8 mouse cellular contexts compared by ENCODE assay signal in the genomic region with DNA sequence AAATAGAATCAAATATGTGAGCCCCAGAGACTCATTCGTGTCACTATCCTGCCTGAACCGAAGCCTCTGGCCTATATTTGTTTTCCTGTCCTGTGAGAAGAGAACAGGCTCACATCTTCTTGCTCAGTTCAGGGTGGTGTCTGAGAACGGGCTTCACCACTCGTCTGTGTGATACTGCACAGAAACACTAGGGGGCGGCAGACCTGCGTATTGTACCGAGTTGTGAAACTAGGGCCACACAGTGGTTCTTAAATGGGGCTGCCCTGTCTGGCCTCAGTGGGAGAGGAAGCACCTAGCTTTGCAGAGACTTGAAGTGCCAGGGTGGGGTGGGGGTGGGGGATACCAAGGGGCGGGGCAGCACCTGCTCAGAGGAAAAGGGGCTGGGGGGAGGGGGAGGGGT. TPM values are rescaled to one million over a fixed set of nuclear protein-coding genes. Genes with fewer than 3 reads are reported as not detected.
A peak's percentile ranks its signal among the peaks of the same experiment; 100 is the strongest.
DNase-seq lines count a peak whose midpoint lies in the region; ATAC-seq and TF ChIP-seq lines count a peak whose summit lies in the region.

No protein-coding gene starts in this region.

- no peak for TF ChIP-seq POLR2A in MEL (IDR thresholded peaks at IDR 0.05; ENCODE audit: control insufficient read depth in 1 of 2, insufficient read depth in 1 of 2, low read depth in 1 of 2, low read length in 2 of 2, poor library complexity in 1 of 2)

- ATAC-seq in forebrain, embryonic 16.5 days = peak; percentile 54; the same call in 1 of the 2 replicates
- ATAC-seq in lung, embryonic 15.5 days (ENCODE audit: borderline replicate concordance, extremely low read depth, low FRiP score, low TSS enrichment) = peak; percentile 71

- H3K4me2 ChIP-seq in forebrain, embryonic 16.5 days (ENCODE audit: low read length) = no peak overlapping the region
- no peak overlapping the region for H3K4me2 ChIP-seq in lung, embryonic 15.5 days

- H3K36me3 ChIP-seq in MEL (ENCODE audit: control insufficient read depth in 1 of 2, insufficient read depth in 2 of 2, low read length in 2 of 2) = no peaks in the 10 kb centered on the region; a peak in 1 of 4 replicates
- H3K36me3 ChIP-seq in forebrain, embryonic 16.5 days (ENCODE audit: control insufficient read depth, insufficient read depth) = no peaks in the 10 kb centered on the region
- H3K36me3 ChIP-seq in hindbrain, embryonic 10.5 days = no peaks in the 10 kb centered on the region
- H3K36me3 ChIP-seq in lung, embryonic 15.5 days = no peaks in the 10 kb centered on the region

- no peaks in the 10 kb centered on the region for H3K4me1 ChIP-seq in MEL (ENCODE audit: control insufficient read depth in 1 of 2, insufficient read depth in 2 of 2, low read length in 2 of 2)
- H3K4me1 ChIP-seq in forebrain, embryonic 16.5 days (replicated peaks; ENCODE audit: control insufficient read depth, insufficient read depth, low read length) = no peaks in the 10 kb centered on the region
- peaks cover 8% of the 10 kb centered on the region for H3K4me1 ChIP-seq in hindbrain, embryonic 10.5 days (replicated peaks)
- H3K4me1 ChIP-seq in lung, embryonic 15.5 days = 0 out of 2 replicates have a peak, but pooled peaks cover 6% of the 10 kb centered on the region

- TF ChIP-seq RAD21 in MEL (IDR thresholded peaks at IDR 0.05; ENCODE audit: low read depth, low read length) = peak; percentile 86

- 8% methylated on average over 7 of the region's 8 CpGs for WGBS in forebrain, embryonic 16.5 days
- 9% methylated on average over 7 of the region's 8 CpGs for WGBS in hindbrain, embryonic 10.5 days
- WGBS in lung, embryonic 15.5 days = 5% methylated on average over 8 of the region's 8 CpGs

- H3K27ac ChIP-seq in MEL (ENCODE audit: control insufficient read depth, low read depth, low read length) = no peak overlapping the region
- H3K27ac ChIP-seq in forebrain, embryonic 16.5 days (ENCODE audit: low read length) = no peak overlapping the region
- no peak overlapping the region for H3K27ac ChIP-seq in hindbrain, embryonic 10.5 days
- H3K27ac ChIP-seq in lung, embryonic 15.5 days = no peak overlapping the region

- peak overlapping the region; percentile 19 to 45; a peak in 2 of 4 replicates for H3K4me3 ChIP-seq in MEL (ENCODE audit: control insufficient read depth in 1 of 2, insufficient read depth in 1 of 2, low read depth in 2 of 2, low read length in 2 of 2)
- no peak overlapping the region for H3K4me3 ChIP-seq in forebrain, embryonic 16.5 days (replicated peaks; ENCODE audit: low read length)
- no peak overlapping the region for H3K4me3 ChIP-seq in hindbrain, embryonic 10.5 days
- no peak overlapping the region for H3K4me3 ChIP-seq in lung, embryonic 15.5 days

- H3K27me3 ChIP-seq in MEL (ENCODE audit: control insufficient read depth in 1 of 2, insufficient read depth in 2 of 2, low read length in 2 of 2) = peaks cover 0 to 1% of the 10 kb centered on the region in 2 experiments; a peak in 1 of 4 replicates
- no peaks in the 10 kb centered on the region for H3K27me3 ChIP-seq in forebrain, embryonic 16.5 days (replicated peaks; ENCODE audit: control insufficient read depth, insufficient read depth, low read length)
- H3K27me3 ChIP-seq in hindbrain, embryonic 10.5 days (ENCODE audit: insufficient read depth, poor library complexity, severe bottlenecking) = no peaks in the 10 kb centered on the region
- no peaks in the 10 kb centered on the region for H3K27me3 ChIP-seq in lung, embryonic 15.5 days

- TF ChIP-seq EP300 in MEL (IDR thresholded peaks at IDR 0.05; ENCODE audit: low read depth in 1 of 2, low read length in 2 of 2) = no peak

- no peak overlapping the region for H3K9ac ChIP-seq in MEL (ENCODE audit: control insufficient read depth, low read depth, low read length, poor library complexity, severe bottlenecking)
- H3K9ac ChIP-seq in forebrain, embryonic 16.5 days (replicated peaks; ENCODE audit: low read depth, low read length) = no peak overlapping the region
- H3K9ac ChIP-seq in lung, embryonic 15.5 days = no peak overlapping the region

- peak; percentile 85 for DNase-seq in MEL (ENCODE audit: low read depth, low spot score)
- peak; percentile 42 for DNase-seq in cerebellum, adult 11 months
- peak; percentile 81 for DNase-seq in hindbrain, embryonic 10.5 days (ENCODE audit: low spot score)
- DNase-seq in layer of hippocampus, adult 8-10 months (ENCODE audit: low spot score in 2 of 2) = peak; percentile 51 to 83
- peak; percentile 85 for DNase-seq in retina, embryonic 14.5 days (ENCODE audit: low spot score)
- DNase-seq in thymus, postnatal 36 days = peak; percentile 68 to 74

- no peaks in the 10 kb centered on the region for H3K9me3 ChIP-seq in MEL (replicated peaks; ENCODE audit: insufficient read depth, low read length)
- no peaks in the 10 kb centered on the region for H3K9me3 ChIP-seq in forebrain, embryonic 16.5 days (ENCODE audit: control insufficient read depth, low read length)
- H3K9me3 ChIP-seq in hindbrain, embryonic 10.5 days = no peaks in the 10 kb centered on the region
- no peaks in the 10 kb centered on the region for H3K9me3 ChIP-seq in lung, embryonic 15.5 days

- TF ChIP-seq CTCF in MEL (IDR thresholded peaks at IDR 0.05 in 2 of 3, conservative IDR thresholded peaks at IDR 0.05 in 1 of 3; ENCODE audit: control insufficient read depth in 1 of 3, insufficient read depth in 1 of 3, low read depth in 2 of 3, low read length in 3 of 3, poor library complexity in 1 of 3, severe bottlenecking in 1 of 3) = peak; percentile 78 to 92 (median 83)

- H3K79me2 ChIP-seq in MEL (ENCODE audit: control insufficient read depth, insufficient read depth, low read length, poor library complexity) = no peaks in the 10 kb centered on the region

TF ChIP-seq in MEL, 35 proteins besides CTCF, POLR2A, EP300 and RAD21:
- no peak for TF ChIP-seq ZKSCAN1 (IDR thresholded peaks at IDR 0.05; ENCODE audit: low read depth, low read length)
- no peak for TF ChIP-seq RCOR1 (IDR thresholded peaks at IDR 0.05; ENCODE audit: low read depth, low read length)
- TF ChIP-seq USF2 (IDR thresholded peaks at IDR 0.05; ENCODE audit: borderline replicate concordance in 1 of 2, insufficient read depth in 1 of 2, low read depth in 1 of 2, low read length in 2 of 2) = no peak
- no peak for TF ChIP-seq ETS1 (IDR thresholded peaks at IDR 0.05; ENCODE audit: low read depth, low read length)
- no peak for TF ChIP-seq MYC (IDR thresholded peaks at IDR 0.05; ENCODE audit: low read depth, low read length)
- TF ChIP-seq CHD2 (IDR thresholded peaks at IDR 0.05; ENCODE audit: low read length) = no peak
- no peak for TF ChIP-seq MAFK (IDR thresholded peaks at IDR 0.05; ENCODE audit: borderline replicate concordance, low read depth, low read length)
- no peak for TF ChIP-seq MXI1 (IDR thresholded peaks at IDR 0.05; ENCODE audit: low read depth, low read length)
- no peak for TF ChIP-seq NRF1 (IDR thresholded peaks at IDR 0.05; ENCODE audit: insufficient read depth, low read depth, low read length, poor library complexity, severe bottlenecking)
- TF ChIP-seq HCFC1 (IDR thresholded peaks at IDR 0.05; ENCODE audit: low read depth, low read length) = no peak
- no peak for TF ChIP-seq MEF2A (IDR thresholded peaks at IDR 0.05; ENCODE audit: extremely low read depth, insufficient replicate concordance, low read depth, low read length, poor library complexity, severe bottlenecking)
- TF ChIP-seq TAL1 (IDR thresholded peaks at IDR 0.05; ENCODE audit: low read length) = no peak
- TF ChIP-seq KAT2A (conservative IDR thresholded peaks at IDR 0.05; ENCODE audit: low read depth, low read length) = no peak
- TF ChIP-seq ZNF384 (IDR thresholded peaks at IDR 0.05; ENCODE audit: low read depth, low read length) = no peak
- 0 out of 2 replicates have a peak, but pooled peaks have one; percentile 7 for TF ChIP-seq TCF12 (IDR thresholded peaks at IDR 0.05; ENCODE audit: low read depth, low read length)
- TF ChIP-seq ZMIZ1 (IDR thresholded peaks at IDR 0.05; ENCODE audit: low read depth, low read length) = no peak
- no peak for TF ChIP-seq NELFE (IDR thresholded peaks at IDR 0.05; ENCODE audit: low read depth, low read length)
- TF ChIP-seq BHLHE40 (IDR thresholded peaks at IDR 0.05; ENCODE audit: borderline replicate concordance, low read depth, low read length) = no peak
- 0 out of 2 replicates have a peak, but pooled peaks have one; percentile 26 for TF ChIP-seq MAZ (IDR thresholded peaks at IDR 0.05; ENCODE audit: low read depth, low read length)
- TF ChIP-seq MAX (IDR thresholded peaks at IDR 0.05; ENCODE audit: low read length) = no peak
- no peak for TF ChIP-seq UBTF (IDR thresholded peaks at IDR 0.05; ENCODE audit: borderline replicate concordance, insufficient read depth, low read depth, low read length)
- peak; percentile 89 for TF ChIP-seq ZC3H11A (IDR thresholded peaks at IDR 0.05; ENCODE audit: low read depth, low read length)
- TF ChIP-seq GATA1 (IDR thresholded peaks at IDR 0.05; ENCODE audit: low read depth, low read length) = no peak
- TF ChIP-seq TBP (IDR thresholded peaks at IDR 0.05; ENCODE audit: low read depth, low read length) = no peak
- TF ChIP-seq GABPA (IDR thresholded peaks at IDR 0.05; ENCODE audit: low read depth, low read length) = no peak
- TF ChIP-seq SMC3 (IDR thresholded peaks at IDR 0.05; ENCODE audit: low read depth, low read length) = peak; percentile 96
- no peak for TF ChIP-seq ELF1 (IDR thresholded peaks at IDR 0.05; ENCODE audit: low read depth, low read length)
- TF ChIP-seq E2F4 (IDR thresholded peaks at IDR 0.05; ENCODE audit: borderline replicate concordance, low read depth, low read length) = no peak
- no peak for TF ChIP-seq MYB (IDR thresholded peaks at IDR 0.05; ENCODE audit: low read depth, low read length)
- TF ChIP-seq USF1 (IDR thresholded peaks at IDR 0.05; ENCODE audit: low read depth, low read length) = no peak
- TF ChIP-seq CHD1 (IDR thresholded peaks at IDR 0.05; ENCODE audit: low read depth, low read length) = no peak

RNA-seq across cellular contexts. Expression of a gene that starts 42.5 kb away (rescaled TPM):
- total RNA-seq in MEL (2012; rRNA removed) = not detected in 2 replicates
- not detected for polyA plus RNA-seq in MEL (2012; ENCODE audit: insufficient read depth in 1 of 2, insufficient read length in 2 of 2, low read depth in 1 of 2, low replicate concordance in 2 of 2, missing spikeins in 1 of 2)
- 0.20 and 0.51 TPM in 2 replicates for polyA plus RNA-seq in forebrain, embryonic 16.5 days (2015; fragmentation: Nextera tagmentation; extraction: Ambion mirVana)
- polyA plus RNA-seq in hindbrain, embryonic 10.5 days (2016; fragmentation: Nextera tagmentation; extraction: Ambion mirVana) = 0.27 TPM in 1 of 2 replicates, not detected in the other
- under 1 TPM in 1 of 4 experiments, not detected in 3; 0.31 TPM for total RNA-seq in layer of hippocampus, adult 8-10 months (2022)
- polyA plus RNA-seq in lung, embryonic 15.5 days (2015; fragmentation: Nextera tagmentation; extraction: Ambion mirVana) = 1.2 and 1.3 TPM in 2 replicates

Comparison
In these comparisons a context has a peak if more than half of its experiments do, and no peak if none do; other contexts are left out.
1. H3K4me3 ChIP-seq: peak in MEL (2 of 2); none in forebrain, embryonic 16.5 days (single experiment), hindbrain, embryonic 10.5 days (single experiment) and lung, embryonic 15.5 days (single experiment).
2. Peak in every context shown above with its lines, with median percentiles within 50 percentile points of each other: DNase-seq.